Mouse (Mus musculus): ENCODE data around the gene Fxr2. TPM values are rescaled to one million over a fixed set of nuclear protein-coding genes. Genes with fewer than 3 reads are reported as not detected.

The Fxr2 gene
- total RNA-seq, 2 experiments from 2014 or later = 36.4 to 83.1 TPM

DNA sequence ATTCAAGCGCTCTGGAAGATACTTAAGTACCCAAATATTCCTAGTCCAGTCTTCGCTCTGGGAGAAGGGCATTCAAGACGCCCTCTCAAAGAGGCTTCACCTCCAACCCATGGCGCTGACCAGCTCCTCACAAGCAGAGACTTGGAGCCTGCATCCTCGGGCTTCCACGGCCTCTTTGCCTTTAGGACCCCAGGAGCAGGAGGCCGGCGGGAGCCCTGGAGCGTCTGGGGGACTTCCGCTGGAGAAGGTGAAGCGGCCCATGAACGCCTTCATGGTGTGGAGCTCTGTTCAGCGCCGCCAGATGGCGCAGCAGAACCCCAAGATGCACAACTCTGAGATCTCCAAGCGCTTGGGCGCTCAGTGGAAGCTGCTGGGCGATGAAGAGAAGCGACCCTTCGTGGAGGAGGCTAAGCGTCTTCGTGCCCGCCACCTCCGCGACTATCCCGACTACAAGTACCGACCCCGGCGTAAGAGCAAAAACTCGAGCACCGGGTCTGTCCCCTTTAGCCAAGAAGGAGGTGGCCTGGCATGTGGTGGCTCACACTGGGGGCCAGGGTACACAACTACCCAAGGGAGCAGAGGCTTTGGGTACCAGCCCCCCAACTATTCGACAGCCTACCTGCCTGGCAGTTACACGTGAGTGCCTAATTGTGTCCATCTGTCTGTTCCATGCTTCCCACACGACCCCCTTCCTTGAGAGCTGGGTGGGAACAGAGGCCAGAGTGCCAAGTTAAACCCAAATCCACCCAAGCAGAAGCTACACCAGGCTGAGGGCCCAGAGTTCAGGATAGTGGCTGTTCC, 22.7 kb downstream of the Fxr2 start, which contains the start of gene Sox15:
TSS of gene Sox15 (plus strand) at position 51 of the 801 bp plus-strand sequence.
- ATAC-seq (replicated peaks; ENCODE audit: low FRiP score, low TSS enrichment, poor library complexity, severe bottlenecking) = peak; percentile 41; the same call in 1 of the 2 replicates

- no peak for ATAC-seq (replicated peaks; ENCODE audit: low FRiP score, low TSS enrichment, poor library complexity, severe bottlenecking)
These were observed 23.3 kb downstream of the Fxr2 start for GRCm38 (mm10) chr11:69656065-69656455.

- ATAC-seq (replicated peaks; ENCODE audit: low FRiP score, low TSS enrichment, poor library complexity, severe bottlenecking) = 0 out of 2 replicates have a peak, but pooled peaks have one; percentile 30
These were observed 24.0 kb downstream of the Fxr2 start for GRCm38 (mm10) chr11:69656617-69657461.

- ATAC-seq (replicated peaks; ENCODE audit: low FRiP score, low TSS enrichment, poor library complexity, severe bottlenecking) = no peak
These were observed 24.7 kb downstream of the Fxr2 start for GRCm38 (mm10) chr11:69657462-69657881.

DNA sequence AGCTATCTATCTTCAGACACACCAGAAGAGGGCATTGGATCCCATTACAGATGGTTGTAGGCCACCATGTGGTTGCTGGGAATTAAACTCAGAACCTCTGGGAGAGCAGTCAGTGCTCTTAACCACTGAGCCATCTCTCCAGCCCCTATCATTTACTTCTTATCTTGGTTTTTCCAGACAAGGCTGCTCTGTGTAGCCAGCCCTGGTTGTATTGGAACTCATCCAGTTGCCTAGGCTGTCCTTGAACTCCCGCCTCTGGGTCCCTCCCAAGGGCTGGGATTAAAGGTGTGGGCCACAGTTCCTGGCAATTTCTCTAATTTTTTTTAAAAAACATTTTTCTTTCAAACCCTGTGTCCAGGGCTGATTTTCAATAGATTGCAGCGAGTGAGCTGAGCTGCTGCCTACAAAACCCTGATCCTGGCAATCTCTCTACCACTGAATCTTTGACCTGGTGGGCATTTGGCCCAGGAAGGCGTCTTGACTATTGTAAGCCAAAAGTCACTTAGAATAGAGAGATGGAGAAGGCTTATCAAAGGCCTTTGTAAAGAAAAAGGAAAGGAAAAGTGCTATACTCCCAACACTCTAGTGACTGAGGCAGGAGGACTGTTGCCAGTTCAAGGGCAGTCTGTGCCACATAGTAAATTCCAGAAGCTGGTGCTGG, 28.6 kb downstream of the Fxr2 start:
- ATAC-seq (replicated peaks; ENCODE audit: low FRiP score, low TSS enrichment, poor library complexity, severe bottlenecking) = no peak

DNA sequence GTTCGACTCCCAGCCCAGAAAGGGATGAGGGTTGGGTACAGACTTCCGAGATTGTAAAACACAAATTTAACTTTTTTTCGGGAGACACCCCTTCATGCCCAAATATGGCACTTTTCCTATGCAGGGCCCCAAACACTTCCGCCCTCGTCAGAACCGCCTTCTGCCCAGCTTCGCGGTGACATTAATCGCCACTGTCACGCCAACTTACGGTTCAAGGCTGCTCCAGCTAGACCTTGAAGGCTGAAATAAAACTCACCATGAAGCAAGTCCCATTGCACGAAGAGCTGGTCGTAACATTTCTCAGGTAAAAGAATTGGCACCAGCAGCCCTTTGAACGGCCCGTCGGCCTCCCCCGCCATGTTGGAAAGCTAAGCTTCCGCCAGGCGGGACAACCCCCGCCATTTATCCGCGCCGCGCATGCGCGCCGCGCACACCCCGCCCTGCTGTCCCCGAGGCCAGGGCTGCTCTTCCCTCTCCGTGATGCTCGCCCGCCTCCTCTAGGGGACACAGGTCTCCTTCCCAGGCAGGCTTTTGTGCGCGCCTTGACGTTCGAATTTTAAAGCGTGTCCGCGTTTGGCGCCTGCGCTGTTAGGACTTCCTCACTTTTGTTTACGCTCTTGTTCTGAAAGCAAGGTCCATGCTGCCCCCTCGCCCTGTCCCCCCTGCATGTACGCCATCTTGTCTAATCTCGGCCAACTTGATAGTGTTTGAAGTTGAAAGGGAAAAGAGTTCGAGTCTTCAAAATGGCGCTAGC, 29.6 kb downstream of the Fxr2 start, which contains the start of gene Mpdu1:
TSS of gene Mpdu1 (minus strand) at position 430 of the 754 bp plus-strand sequence.
- peak; percentile 84 for ATAC-seq (replicated peaks; ENCODE audit: low FRiP score, low TSS enrichment, poor library complexity, severe bottlenecking)

GRCm38 (mm10) chr11:69662967-69663671, 30.3 kb downstream of the Fxr2 start:
- ATAC-seq (replicated peaks; ENCODE audit: low FRiP score, low TSS enrichment, poor library complexity, severe bottlenecking) = no peak

GRCm38 (mm10) chr11:69663795-69664194, 31.0 kb downstream of the Fxr2 start:
- ATAC-seq (replicated peaks; ENCODE audit: low FRiP score, low TSS enrichment, poor library complexity, severe bottlenecking) = no peak

GRCm38 (mm10) chr11:69664841-69665240, 32.1 kb downstream of the Fxr2 start:
- ATAC-seq (replicated peaks; ENCODE audit: low FRiP score, low TSS enrichment, poor library complexity, severe bottlenecking) = no peak

DNA sequence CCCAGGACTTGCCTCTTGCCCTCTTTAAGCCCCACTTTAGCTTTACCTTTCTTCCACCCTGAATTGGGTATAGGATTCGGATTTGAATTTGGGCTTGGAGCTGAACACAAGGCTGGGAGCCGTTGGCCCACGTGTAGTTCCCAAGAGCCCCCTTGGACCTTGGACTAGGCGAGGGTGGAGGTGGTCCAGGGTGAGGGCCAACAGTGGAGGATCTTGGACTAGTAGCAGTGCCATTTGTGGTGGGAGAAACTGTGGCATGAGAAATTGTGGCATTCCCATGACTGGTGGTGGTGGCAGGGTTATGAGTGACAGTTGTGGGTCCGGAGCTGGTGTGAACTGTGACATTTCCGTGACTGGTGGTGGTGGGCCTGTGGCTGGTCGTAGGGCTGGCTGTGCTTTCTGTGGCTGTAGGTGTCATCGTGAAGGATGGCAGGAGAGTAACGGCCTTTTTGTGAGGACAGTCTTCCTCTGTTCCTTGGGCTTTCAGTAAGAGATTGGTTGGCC, 32.7 kb downstream of the Fxr2 start:
- no peak for ATAC-seq (replicated peaks; ENCODE audit: low FRiP score, low TSS enrichment, poor library complexity, severe bottlenecking)

DNA sequence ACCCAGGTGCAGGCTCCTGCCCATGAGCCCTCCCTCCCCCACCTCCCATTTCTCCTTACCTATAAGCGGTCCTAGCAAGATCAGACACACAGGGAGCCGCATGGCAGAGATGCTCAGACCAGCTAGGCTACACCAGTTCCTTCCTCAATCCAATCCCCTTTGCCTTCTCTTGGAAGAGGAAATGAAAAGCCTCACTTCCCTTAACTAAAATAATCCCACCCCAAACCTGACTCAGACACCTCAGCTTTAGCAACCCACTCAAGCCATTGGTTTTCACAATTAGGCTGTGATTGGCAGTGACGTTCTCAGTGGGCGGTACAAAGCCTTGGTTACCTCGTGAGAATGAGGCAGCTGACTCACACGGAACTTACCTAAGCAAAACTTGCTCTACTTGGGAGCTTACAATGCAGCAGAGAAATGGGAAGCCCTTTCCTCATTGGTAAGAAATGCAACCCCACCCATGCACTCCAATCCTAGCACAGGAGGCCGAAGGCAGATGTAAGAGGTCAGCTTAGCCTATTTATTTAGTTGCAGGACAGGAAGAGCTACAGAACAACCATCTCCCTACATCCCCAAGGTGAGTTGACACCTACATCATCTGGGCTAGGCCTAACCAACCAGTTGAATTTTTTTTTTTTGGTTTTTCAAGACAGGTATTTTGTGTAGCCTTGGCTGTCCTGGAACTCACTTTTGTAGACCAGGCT, 33.3 kb downstream of the Fxr2 start, which contains the start of gene Cd68:
TSS of gene Cd68 (minus strand) at position 193 of the 704 bp plus-strand sequence.
- no peak; the same call in 1 of the 2 replicates for ATAC-seq (replicated peaks; ENCODE audit: low FRiP score, low TSS enrichment, poor library complexity, severe bottlenecking)

- no peak for ATAC-seq (replicated peaks; ENCODE audit: low FRiP score, low TSS enrichment, poor library complexity, severe bottlenecking)
These were observed 33.8 kb downstream of the Fxr2 start for GRCm38 (mm10) chr11:69666665-69667005.

- peak; percentile 54 for ATAC-seq (replicated peaks; ENCODE audit: low FRiP score, low TSS enrichment, poor library complexity, severe bottlenecking)
These were observed 38.3 kb downstream of the Fxr2 start for GRCm38 (mm10) chr11:69670786-69671725.

- peak; percentile 8; the same call in 1 of the 2 replicates for ATAC-seq (replicated peaks; ENCODE audit: low FRiP score, low TSS enrichment, poor library complexity, severe bottlenecking)
These were observed 38.9 kb downstream of the Fxr2 start for GRCm38 (mm10) chr11:69671726-69672124.

DNA sequence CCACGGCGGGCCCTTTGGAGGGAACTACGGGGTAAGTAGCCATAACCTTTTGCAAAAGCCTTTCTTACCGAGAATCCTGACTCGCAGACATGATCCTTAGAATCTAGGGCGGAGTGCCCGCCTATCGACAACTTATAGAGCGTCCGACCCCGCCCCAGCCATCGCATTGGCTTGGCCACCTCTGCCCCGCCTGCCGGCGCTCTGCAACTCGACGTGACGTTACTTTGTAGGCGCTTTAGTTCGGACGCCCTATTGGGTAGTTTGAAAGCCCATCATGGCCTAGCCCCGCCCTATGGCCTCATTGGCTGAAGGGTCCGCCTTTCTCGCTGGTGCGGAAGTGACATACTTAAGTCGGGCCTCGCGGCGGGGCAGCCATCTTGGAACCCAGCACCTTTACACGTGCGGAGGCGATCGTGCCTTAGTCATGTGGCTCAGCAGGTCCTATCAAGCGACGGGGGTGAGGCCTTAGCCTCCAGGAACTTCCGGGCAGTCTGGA, 39.5 kb downstream of the Fxr2 start, which contains the start of gene Eif4a1:
TSS of gene Eif4a1 (minus strand) at position 213 of the 496 bp plus-strand sequence.
- ATAC-seq (replicated peaks; ENCODE audit: low FRiP score, low TSS enrichment, poor library complexity, severe bottlenecking) = peak; percentile 95

- ATAC-seq (replicated peaks; ENCODE audit: low FRiP score, low TSS enrichment, poor library complexity, severe bottlenecking) = no peak
These were observed 46.4 kb downstream of the Fxr2 start for GRCm38 (mm10) chr11:69679144-69679543.

Data from megakaryocyte-erythroid progenitor cell, adult 5-6 weeks (primary cell).